Comparison of ENCODE assay signal across 13 mouse cellular contexts in genomic region chr2:25243342-25243741, GRCm38 (mm10). TPM values are rescaled to one million over a fixed set of nuclear protein-coding genes. Genes with fewer than 3 reads are reported as not detected.
DNase-seq lines count a peak whose midpoint lies in the region; ATAC-seq lines count a peak whose summit lies in the region.
"Had no signal": no experiment of that assay in that cellular context is flagged by ENCODE, and none has a peak within 500 bp of the region (broad histone marks: within the 10 kb centered on the region; RNA-seq: fewer than 3 reads in every experiment).

No protein-coding gene starts in this region.

- peak overlapping the region; percentile 56; the same call in 1 of the 2 replicates for H3K4me3 ChIP-seq in embryonic facial prominence, embryonic 15.5 days (replicated peaks)
- peak overlapping the region; percentile 72; the same call in 1 of the 2 replicates for H3K4me3 ChIP-seq in hindbrain, embryonic 14.5 days (replicated peaks; ENCODE audit: low read length)
- H3K4me3 ChIP-seq in midbrain, embryonic 16.5 days (ENCODE audit: low read depth, low read length) = peak overlapping the region; percentile 77
- no peak overlapping the region for H3K4me3 ChIP-seq in heart, embryonic 11.5 days (ENCODE audit: low read depth, low read length)

- no peak for ATAC-seq in embryonic facial prominence, embryonic 15.5 days (ENCODE audit: insufficient number of reproducible peaks, low FRiP score, low TSS enrichment, low read depth)
- no peak for ATAC-seq in hindbrain, embryonic 14.5 days (ENCODE audit: low FRiP score)
- ATAC-seq in midbrain, embryonic 16.5 days = no peak
- no peak for ATAC-seq in heart, embryonic 11.5 days (replicated peaks; ENCODE audit: insufficient number of reproducible peaks, low FRiP score, low TSS enrichment)

- H3K4me2 ChIP-seq in embryonic facial prominence, embryonic 15.5 days (replicated peaks) = no peak overlapping the region
- H3K4me2 ChIP-seq in hindbrain, embryonic 14.5 days (replicated peaks) = peak overlapping the region; percentile 86
- peak overlapping the region; percentile 92 for H3K4me2 ChIP-seq in midbrain, embryonic 16.5 days (ENCODE audit: low read length)
- no peak overlapping the region; the same call in 1 of the 2 replicates for H3K4me2 ChIP-seq in heart, embryonic 11.5 days

- DNase-seq in cerebellum, adult 9-11 months = peak; percentile 63
- DNase-seq in cerebellum, postnatal 14 days = no peak
- DNase-seq in hindbrain, embryonic 14.5 days (ENCODE audit: low spot score) = no peak
- no peak for DNase-seq in right cerebral cortex, postnatal 10 days (ENCODE audit: low spot score in 2 of 2)
- no peak for DNase-seq in thymus, adult 18-20 months
- DNase-seq: heart, postnatal 10 days; kidney, adult 8-10 months; spleen, adult 18-20 months had no signal

- no peak overlapping the region for H3K27ac ChIP-seq in embryonic facial prominence, embryonic 15.5 days (replicated peaks)
- no peak overlapping the region for H3K27ac ChIP-seq in hindbrain, embryonic 14.5 days
- H3K27ac ChIP-seq in midbrain, embryonic 16.5 days (ENCODE audit: low read length) = no peak overlapping the region
- H3K27ac ChIP-seq in heart, embryonic 11.5 days (ENCODE audit: low read depth, low read length) = no peak overlapping the region
- H3K27ac ChIP-seq: liver, embryonic 14.5 days had no signal

- H3K9ac ChIP-seq in embryonic facial prominence, embryonic 15.5 days = no peak overlapping the region
- H3K9ac ChIP-seq in hindbrain, embryonic 14.5 days = peak overlapping the region; percentile 87; the same call in 1 of the 2 replicates
- peak overlapping the region; percentile 96 for H3K9ac ChIP-seq in midbrain, embryonic 16.5 days (ENCODE audit: low read depth, low read length)
- H3K9ac ChIP-seq in heart, embryonic 11.5 days (ENCODE audit: low read depth, low read length) = no peak overlapping the region
- H3K9ac ChIP-seq: liver, embryonic 14.5 days had no signal

- H3K9me3 ChIP-seq in embryonic facial prominence, embryonic 15.5 days (replicated peaks) = no peaks in the 10 kb centered on the region
- no peaks in the 10 kb centered on the region for H3K9me3 ChIP-seq in hindbrain, embryonic 14.5 days (ENCODE audit: control insufficient read depth, low read length)
- H3K9me3 ChIP-seq in midbrain, embryonic 16.5 days (replicated peaks; ENCODE audit: control insufficient read depth, low read length, poor library complexity, severe bottlenecking) = no peaks in the 10 kb centered on the region
- H3K9me3 ChIP-seq in heart, embryonic 11.5 days (replicated peaks; ENCODE audit: control insufficient read depth, low read length) = no peaks in the 10 kb centered on the region

- peaks cover 22% of the 10 kb centered on the region for H3K36me3 ChIP-seq in embryonic facial prominence, embryonic 15.5 days
- H3K36me3 ChIP-seq in hindbrain, embryonic 14.5 days (replicated peaks; ENCODE audit: control insufficient read depth, insufficient read depth) = peaks cover 41% of the 10 kb centered on the region
- peaks cover 9% of the 10 kb centered on the region; the same call in 1 of the 2 replicates for H3K36me3 ChIP-seq in midbrain, embryonic 16.5 days (ENCODE audit: control insufficient read depth, insufficient read depth, low read length)
- H3K36me3 ChIP-seq in heart, embryonic 11.5 days (ENCODE audit: control insufficient read depth, insufficient read depth, low read length) = peaks cover 6% of the 10 kb centered on the region

- 71% methylated on average over 8 of the region's 8 CpGs for WGBS in embryonic facial prominence, embryonic 15.5 days
- WGBS in hindbrain, embryonic 14.5 days = 79% methylated on average over 8 of the region's 8 CpGs
- 83% methylated on average over 8 of the region's 8 CpGs for WGBS in midbrain, embryonic 16.5 days
- WGBS in heart, embryonic 11.5 days (ENCODE audit: insufficient replicate concordance) = 73% methylated on average over 8 of the region's 8 CpGs

- peaks cover 24% of the 10 kb centered on the region for H3K27me3 ChIP-seq in embryonic facial prominence, embryonic 15.5 days
- H3K27me3 ChIP-seq in hindbrain, embryonic 14.5 days (ENCODE audit: control insufficient read depth, insufficient read depth, low read length) = no peaks in the 10 kb centered on the region
- no peaks in the 10 kb centered on the region for H3K27me3 ChIP-seq in midbrain, embryonic 16.5 days (ENCODE audit: control insufficient read depth, insufficient read depth, low read depth, low read length)
- peaks cover 31% of the 10 kb centered on the region for H3K27me3 ChIP-seq in heart, embryonic 11.5 days (ENCODE audit: control insufficient read depth, insufficient read depth, low read length)

- peaks cover 29% of the 10 kb centered on the region for H3K4me1 ChIP-seq in embryonic facial prominence, embryonic 15.5 days
- peaks cover 22% of the 10 kb centered on the region for H3K4me1 ChIP-seq in hindbrain, embryonic 14.5 days (replicated peaks; ENCODE audit: control insufficient read depth, insufficient read depth, low read length)
- H3K4me1 ChIP-seq in midbrain, embryonic 16.5 days (ENCODE audit: control insufficient read depth, insufficient read depth, low read length) = peaks cover 20% of the 10 kb centered on the region
- peaks cover 20% of the 10 kb centered on the region for H3K4me1 ChIP-seq in heart, embryonic 11.5 days (ENCODE audit: control insufficient read depth, insufficient read depth, low read length)

RNA-seq across cellular contexts. Expression of gene Cysrt1, which starts 1.1 kb away (rescaled TPM):
- polyA plus RNA-seq in embryonic facial prominence, embryonic 15.5 days (2015; fragmentation: Nextera tagmentation; extraction: Ambion mirVana) = 53.3 and 54.0 TPM in 2 replicates
- 0.59 TPM in 1 of 2 replicates, not detected in the other for polyA plus RNA-seq in hindbrain, embryonic 14.5 days (2014; fragmentation: Nextera tagmentation; extraction: Ambion mirVana)
- polyA plus RNA-seq in midbrain, embryonic 16.5 days (2015; fragmentation: Nextera tagmentation; extraction: Ambion mirVana) = 0.25 and 0.48 TPM in 2 replicates
- polyA plus RNA-seq in heart, embryonic 11.5 days (2014; fragmentation: Nextera tagmentation; extraction: Ambion mirVana) = not detected in 2 replicates
- polyA plus RNA-seq: liver, embryonic 14.5 days had no signal

RNA-seq across cellular contexts. Expression of gene Rnf208, which starts 1.3 kb away (rescaled TPM):
- polyA plus RNA-seq in embryonic facial prominence, embryonic 15.5 days (2015; fragmentation: Nextera tagmentation; extraction: Ambion mirVana) = 18.4 and 22.9 TPM in 2 replicates
- polyA plus RNA-seq in hindbrain, embryonic 14.5 days (2014; fragmentation: Nextera tagmentation; extraction: Ambion mirVana) = 166 and 177 TPM in 2 replicates
- 144 and 176 TPM in 2 replicates for polyA plus RNA-seq in midbrain, embryonic 16.5 days (2015; fragmentation: Nextera tagmentation; extraction: Ambion mirVana)
- polyA plus RNA-seq in heart, embryonic 11.5 days (2014; fragmentation: Nextera tagmentation; extraction: Ambion mirVana) = 5.2 and 7.1 TPM in 2 replicates

RNA-seq across cellular contexts. Expression of gene AL732309.1, which starts 3.3 kb away (rescaled TPM):
- 8.2 and 9.4 TPM in 2 replicates for polyA plus RNA-seq in embryonic facial prominence, embryonic 15.5 days (2015; fragmentation: Nextera tagmentation; extraction: Ambion mirVana)
- polyA plus RNA-seq in hindbrain, embryonic 14.5 days (2014; fragmentation: Nextera tagmentation; extraction: Ambion mirVana) = 2.9 and 5.3 TPM in 2 replicates
- polyA plus RNA-seq in midbrain, embryonic 16.5 days (2015; fragmentation: Nextera tagmentation; extraction: Ambion mirVana) = 4.3 and 4.7 TPM in 2 replicates
- 2.5 and 2.9 TPM in 2 replicates for polyA plus RNA-seq in heart, embryonic 11.5 days (2014; fragmentation: Nextera tagmentation; extraction: Ambion mirVana)

RNA-seq across cellular contexts. Expression of gene Rnf224, which starts 6.8 kb away (rescaled TPM):
- 0.20 and 0.24 TPM in 2 replicates for polyA plus RNA-seq in embryonic facial prominence, embryonic 15.5 days (2015; fragmentation: Nextera tagmentation; extraction: Ambion mirVana)
- polyA plus RNA-seq in hindbrain, embryonic 14.5 days (2014; fragmentation: Nextera tagmentation; extraction: Ambion mirVana) = not detected in 2 replicates
- not detected in 2 replicates for polyA plus RNA-seq in midbrain, embryonic 16.5 days (2015; fragmentation: Nextera tagmentation; extraction: Ambion mirVana)
- 0.42 TPM in 1 of 2 replicates, not detected in the other for polyA plus RNA-seq in heart, embryonic 11.5 days (2014; fragmentation: Nextera tagmentation; extraction: Ambion mirVana)
- polyA plus RNA-seq: liver, embryonic 14.5 days; thymus, postnatal 0 days had no signal

RNA-seq across cellular contexts. Expression of gene Slc34a3, which starts 9.2 kb away (rescaled TPM):
- not detected in 2 replicates for polyA plus RNA-seq in embryonic facial prominence, embryonic 15.5 days (2015; fragmentation: Nextera tagmentation; extraction: Ambion mirVana)
- polyA plus RNA-seq in hindbrain, embryonic 14.5 days (2014; fragmentation: Nextera tagmentation; extraction: Ambion mirVana) = not detected in 2 replicates
- polyA plus RNA-seq in midbrain, embryonic 16.5 days (2015; fragmentation: Nextera tagmentation; extraction: Ambion mirVana) = not detected in 2 replicates
- not detected in 2 replicates for polyA plus RNA-seq in heart, embryonic 11.5 days (2014; fragmentation: Nextera tagmentation; extraction: Ambion mirVana)
- polyA plus RNA-seq: thymus, postnatal 0 days had no signal

Comparison
In these comparisons a context has a peak if more than half of its experiments do, and no peak if none do; other contexts are left out.
1. H3K4me2 ChIP-seq: peak in hindbrain, embryonic 14.5 days (single experiment) and midbrain, embryonic 16.5 days (single experiment); none in embryonic facial prominence, embryonic 15.5 days (single experiment) and heart, embryonic 11.5 days (single experiment).
2. H3K9ac ChIP-seq: peak in hindbrain, embryonic 14.5 days (single experiment) and midbrain, embryonic 16.5 days (single experiment); none in embryonic facial prominence, embryonic 15.5 days (single experiment) and heart, embryonic 11.5 days (single experiment).
3. RNA of gene Cysrt1, which starts 1.1 kb away (polyA plus RNA-seq): 53.3 to 54.0 TPM in embryonic facial prominence, embryonic 15.5 days; 0.59 TPM in hindbrain, embryonic 14.5 days, 0.25 to 0.48 TPM in midbrain, embryonic 16.5 days and not detected in heart, embryonic 11.5 days; every median in the first group is over 10 times any median in the second.